Mouse (Mus musculus): ENCODE measurements around the gene Stpg2. TPM values are rescaled to one million over a fixed set of nuclear protein-coding genes. Genes with fewer than 3 reads are reported as not detected.
"Not testable (repeated sequence)": the region's sequence is repeated elsewhere in the genome, so short reads cannot be mapped to it uniquely, and the experiment has no call there.

Stpg2 gene
- total RNA-seq, 4 experiments from 2014 or later, result 0.13 to 0.25 (median 0.16) TPM; not detected in 1

DNA sequence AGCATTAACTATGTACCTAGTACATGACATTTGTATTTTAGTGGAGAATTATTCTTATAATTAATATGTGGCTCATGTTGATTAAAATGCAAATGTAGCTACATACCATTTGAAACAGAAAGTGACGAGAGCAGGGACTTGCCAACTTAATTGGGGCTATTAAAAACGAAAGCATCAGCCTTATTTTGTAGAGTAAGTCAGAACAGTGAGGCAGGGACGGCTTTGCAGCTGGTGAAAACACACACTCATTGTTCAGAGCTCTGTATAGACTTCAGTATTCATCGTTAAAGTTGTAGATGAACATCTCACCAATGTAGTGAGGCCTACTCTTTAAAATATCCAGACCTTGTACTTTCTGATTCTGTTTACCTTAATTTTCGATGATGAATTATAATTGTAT, 213.6 kb downstream of the Stpg2 start:
- no peak for DNase-seq (ENCODE audit: low spot score in 2 of 2)

DNA sequence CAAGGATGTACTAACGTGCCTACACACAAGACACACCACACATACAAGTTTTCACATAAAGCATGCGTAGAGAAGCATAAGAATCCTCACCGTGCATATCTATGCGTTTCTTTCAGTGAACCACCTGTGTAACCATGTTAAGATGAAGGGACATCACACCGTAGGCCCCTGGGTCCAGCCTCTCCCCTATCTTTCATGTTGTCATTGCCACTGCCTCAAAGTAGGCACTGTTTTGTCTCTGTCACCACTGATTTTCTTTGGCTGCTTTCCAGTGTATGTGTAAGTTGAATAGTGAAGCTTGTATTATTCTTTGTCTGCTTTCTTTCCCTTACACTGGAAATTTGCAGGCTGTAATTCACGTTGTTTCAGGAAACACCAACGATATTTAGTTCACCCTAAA, 236.7 kb downstream of the Stpg2 start:
- no peak for DNase-seq (ENCODE audit: low spot score in 2 of 2)

DNA sequence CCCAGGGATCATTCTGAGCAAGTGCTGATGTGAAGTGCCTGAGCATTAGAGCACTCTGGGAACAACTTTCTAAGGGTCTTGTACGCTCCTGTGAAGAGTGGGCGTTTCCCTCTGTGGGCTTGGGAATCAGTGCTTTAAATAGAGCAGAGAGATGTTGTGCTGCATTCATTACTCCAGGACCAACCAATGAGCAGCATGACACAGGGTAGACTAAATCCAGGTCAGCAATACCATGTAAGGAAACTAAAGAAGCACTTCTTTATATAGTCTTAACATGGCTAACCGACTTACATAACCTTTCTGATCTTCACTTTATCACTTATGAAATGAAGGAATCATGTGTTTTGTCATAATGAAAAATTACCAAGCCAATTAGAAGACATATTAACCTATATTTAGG, 290.4 kb downstream of the Stpg2 start:
- no peak for DNase-seq (ENCODE audit: low spot score in 2 of 2)

DNA sequence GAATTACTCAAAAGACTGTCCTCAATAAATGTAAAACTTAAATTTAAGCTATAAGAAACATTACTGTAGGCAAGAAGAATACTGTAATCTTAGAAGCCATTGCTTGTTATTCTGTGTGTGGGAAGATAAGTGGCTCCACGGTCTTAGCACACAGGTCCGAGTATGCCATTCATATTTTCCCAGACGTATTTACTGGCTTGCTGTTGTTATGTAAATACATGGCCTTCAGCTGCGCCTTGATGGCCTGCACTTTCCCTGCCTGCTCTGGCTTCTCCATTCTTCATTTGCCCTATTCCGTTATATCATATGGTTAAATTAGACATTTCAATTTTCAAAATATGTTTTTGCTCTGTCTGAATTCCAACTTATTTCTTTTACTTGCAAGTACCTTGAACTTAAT, 296.7 kb downstream of the Stpg2 start:
- no peak for DNase-seq (ENCODE audit: low spot score in 2 of 2)

DNA sequence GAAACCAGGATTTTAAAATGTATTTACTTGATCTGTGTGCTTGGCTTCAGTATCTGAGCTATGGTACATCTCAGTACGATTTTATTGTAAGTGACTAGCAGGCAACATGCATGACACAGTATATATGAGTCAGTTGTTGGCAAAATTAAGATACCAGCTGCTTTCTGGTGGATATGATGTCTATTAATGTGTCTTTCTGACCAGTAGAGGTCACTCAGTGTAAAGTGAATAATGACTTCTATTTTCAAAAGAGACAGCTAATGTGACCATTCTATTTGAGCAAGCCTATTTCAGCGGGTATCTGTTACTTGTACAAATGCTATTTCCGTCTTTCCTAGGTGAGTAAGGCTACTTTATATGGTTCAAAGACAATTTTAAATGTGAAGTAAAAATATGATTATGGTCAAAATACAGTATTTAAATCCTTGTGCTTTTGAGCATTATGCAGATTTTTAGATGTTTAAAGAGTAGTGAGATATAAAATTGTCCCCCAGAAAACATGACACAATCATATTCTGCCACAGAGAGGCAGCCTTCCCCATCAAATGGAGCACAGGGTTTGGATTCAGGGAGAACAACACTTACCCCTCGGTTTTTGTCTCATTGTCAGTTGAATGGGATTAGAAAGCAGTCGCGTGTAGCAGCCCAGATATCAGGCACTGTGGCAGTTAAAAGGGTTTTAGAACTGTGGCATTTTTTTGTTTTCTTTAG, 303.9 kb downstream of the Stpg2 start:
- peak; percentile 8 to 15 for DNase-seq (ENCODE audit: low spot score in 2 of 2)

DNA sequence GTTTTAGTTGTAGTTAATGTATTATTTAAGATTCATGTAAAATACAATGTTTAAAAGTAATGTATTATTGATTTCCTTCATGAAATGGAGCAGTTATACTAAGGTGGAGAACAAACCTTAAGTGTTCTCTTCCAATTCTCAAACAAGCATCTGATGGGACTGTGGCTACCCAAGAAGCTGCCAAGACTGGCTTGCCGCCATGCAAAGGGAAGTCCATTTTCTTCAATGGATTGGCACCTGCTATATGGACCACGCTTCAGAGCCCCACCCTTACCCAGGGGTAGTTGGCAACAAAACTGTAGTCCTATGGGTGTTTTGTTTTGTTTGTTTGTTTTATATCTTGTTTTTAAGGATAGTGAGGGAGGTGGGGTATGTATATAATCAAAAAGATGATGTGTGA, 373.0 kb downstream of the Stpg2 start:
- no peak for DNase-seq (ENCODE audit: low spot score in 2 of 2)

DNA sequence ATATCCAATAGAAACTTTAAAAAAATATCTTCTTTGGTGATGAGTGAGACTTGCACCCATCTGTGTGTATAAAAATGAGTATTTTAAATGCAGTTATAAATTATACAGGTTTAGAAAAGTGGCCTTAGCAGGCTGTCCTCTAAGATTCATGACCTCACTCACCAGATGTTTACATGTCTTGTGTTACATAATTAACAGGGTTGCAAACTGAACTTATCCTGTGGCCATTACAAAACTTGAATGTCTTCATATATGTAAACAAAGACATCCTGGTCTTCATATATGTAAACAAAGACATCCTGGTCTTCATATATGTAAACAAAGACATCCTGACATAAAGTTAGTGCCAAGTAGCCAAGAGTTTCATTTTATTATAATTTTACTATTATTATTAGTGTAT, 375.8 kb downstream of the Stpg2 start:
- no peak for DNase-seq (ENCODE audit: low spot score in 2 of 2)

DNA sequence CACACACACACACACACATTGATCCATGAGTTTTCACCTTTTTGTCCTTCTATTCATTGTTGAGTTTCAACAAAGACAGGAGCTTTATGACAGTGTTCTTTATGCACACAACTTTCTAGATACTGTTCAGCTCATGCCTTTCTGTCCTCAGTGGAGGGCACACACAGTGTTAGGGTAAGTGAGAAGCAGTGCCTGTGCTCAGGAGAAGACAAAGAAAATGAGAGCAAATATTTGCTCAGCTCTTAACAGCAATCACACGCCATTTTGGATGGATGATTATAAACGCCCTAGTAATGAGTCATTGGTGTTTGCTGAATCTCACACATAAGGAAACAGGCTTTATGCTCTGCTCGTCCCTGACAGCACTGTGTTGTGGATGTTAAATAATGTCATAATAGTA, 394.0 kb downstream of the Stpg2 start:
- DNase-seq (ENCODE audit: low spot score in 2 of 2), result no peak

DNA sequence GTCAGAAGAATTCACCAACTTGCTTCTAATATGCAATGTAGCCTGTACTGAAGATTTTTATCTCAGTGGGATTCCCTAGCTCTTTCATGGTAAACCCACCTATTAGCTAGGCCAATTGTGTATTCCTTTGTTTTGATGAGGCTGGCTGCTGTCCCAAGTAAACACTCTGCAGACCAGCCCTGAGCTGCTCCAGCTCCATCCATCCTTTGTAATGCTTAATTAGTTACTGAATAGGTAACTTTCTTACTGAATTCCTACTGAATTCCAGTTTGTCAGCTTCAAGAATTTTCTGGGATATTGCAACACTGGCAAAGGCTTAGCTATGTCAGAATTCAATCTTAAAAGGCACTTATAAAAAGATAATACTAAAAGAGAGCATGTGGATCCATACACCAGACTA, 402.8 kb downstream of the Stpg2 start:
- not testable (repeated sequence) for DNase-seq (ENCODE audit: low spot score in 2 of 2)

DNA sequence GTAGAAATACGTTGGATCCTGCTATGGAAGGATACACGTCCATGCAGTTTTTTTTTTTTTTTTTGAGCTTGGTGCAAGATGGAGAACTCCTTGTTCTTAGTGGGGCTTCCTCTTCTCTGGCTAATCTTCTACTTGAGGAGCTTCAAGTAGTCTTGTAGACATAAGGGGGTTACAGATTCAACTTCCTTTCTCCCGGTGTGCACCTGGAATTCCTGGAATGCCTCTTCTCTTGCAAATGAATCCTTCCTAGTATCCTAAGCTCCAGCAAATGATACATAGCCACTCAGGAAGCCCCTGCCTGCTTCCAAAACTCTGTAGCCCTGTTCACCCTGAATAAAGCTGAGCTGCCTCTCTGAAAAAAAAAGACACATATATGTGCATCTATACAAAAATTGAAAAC, 409.1 kb downstream of the Stpg2 start:
- no peak for DNase-seq (ENCODE audit: low spot score in 2 of 2)

DNA sequence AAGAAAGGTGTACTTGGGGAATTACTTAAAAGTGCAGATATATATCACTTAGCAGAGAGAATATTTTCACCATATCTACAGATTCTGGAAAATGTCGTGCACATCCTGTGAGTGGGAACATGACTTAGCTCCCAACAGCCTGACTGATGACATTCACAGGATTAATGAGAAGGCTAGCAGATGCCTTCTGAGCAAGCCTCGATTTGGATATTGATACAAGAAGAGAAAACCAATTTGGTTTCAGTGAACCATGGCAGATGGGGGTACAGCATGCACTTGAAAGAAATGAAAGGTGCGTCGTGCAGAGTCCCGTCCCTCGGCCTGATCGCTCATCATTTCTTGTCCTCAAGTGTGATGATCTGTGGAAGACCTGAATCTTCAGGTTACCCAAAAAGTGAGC, 410.3 kb downstream of the Stpg2 start:
- DNase-seq (ENCODE audit: low spot score in 2 of 2), result peak; percentile 44 to 54

DNA sequence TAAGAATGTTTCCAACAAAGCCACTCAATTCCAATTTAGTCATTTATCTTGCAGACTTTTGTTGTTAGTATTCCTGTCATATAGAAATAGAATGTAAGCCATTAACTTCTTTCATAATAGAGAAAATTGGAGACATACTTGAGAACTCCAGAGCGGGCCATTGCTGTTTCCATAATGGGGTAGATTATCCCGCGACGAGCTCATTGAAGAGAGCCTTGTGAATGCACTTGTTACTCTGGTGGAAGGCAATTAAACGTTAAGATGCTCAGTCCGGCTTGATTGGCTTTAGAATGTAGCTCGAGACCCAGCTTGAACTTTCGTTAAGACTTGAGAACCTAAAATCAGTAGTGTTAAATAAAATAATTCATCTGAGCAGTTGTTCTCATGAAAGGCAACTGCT, 432.4 kb downstream of the Stpg2 start:
- no peak for DNase-seq (ENCODE audit: low spot score in 2 of 2)

DNA sequence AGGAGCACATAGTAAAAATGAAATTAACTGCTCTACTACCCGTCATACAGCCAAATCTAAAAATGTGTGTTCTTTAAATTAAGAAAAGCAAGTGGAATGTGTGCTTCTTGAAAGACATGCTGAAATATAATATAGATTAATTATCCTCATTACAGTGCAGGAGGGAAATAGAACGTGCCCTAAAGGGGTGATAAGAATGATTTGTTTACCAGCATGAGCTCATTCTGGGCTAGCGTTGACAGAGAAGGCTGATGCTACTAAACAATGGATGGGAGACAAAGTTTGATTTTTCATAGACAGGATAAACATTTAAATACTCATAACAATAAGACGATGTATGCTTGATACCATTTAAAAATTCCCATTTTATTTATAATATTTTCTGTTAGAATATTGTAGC, 446.0 kb downstream of the Stpg2 start:
- no peak for DNase-seq (ENCODE audit: low spot score in 2 of 2)

DNA sequence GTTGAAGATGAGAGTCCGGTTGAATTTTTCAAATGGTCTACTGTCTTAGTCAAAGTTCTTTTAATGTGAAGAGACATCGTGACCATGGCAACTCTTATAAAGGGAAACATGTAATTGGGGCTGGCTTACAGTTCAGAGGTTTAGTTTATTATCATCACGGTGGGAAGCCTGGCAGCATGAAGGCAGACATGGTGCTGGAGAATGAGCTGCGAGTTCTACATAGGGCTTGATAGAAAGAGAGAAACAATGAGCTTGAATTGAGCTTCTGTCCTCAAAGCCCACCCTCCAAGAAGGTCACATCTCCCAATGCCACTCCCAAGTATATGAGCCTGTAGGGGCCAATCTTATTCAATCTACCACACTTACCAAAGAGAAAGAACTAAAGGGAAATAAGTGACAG, 453.9 kb downstream of the Stpg2 start:
- no peak for DNase-seq (ENCODE audit: low spot score in 2 of 2)

DNA sequence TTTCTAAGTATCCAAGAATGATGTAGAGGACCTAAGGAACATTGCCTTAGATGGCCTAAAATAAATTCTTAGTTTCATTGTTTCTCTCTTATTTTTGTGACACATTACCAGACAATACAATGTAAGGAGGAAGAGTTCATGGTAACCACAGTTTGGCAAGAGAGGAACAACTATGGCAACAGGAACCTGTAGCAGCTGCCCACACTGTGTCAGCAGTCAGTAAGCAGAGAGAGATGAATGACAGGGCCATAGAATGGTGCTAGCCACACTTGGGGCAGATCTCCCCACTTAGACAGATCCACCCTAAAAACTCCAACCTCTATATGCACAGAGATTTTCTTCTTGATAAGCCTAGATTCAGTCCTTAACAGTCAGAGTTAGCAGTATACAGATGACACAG, 456.7 kb downstream of the Stpg2 start:
- DNase-seq (ENCODE audit: low spot score in 2 of 2), result no peak

DNA sequence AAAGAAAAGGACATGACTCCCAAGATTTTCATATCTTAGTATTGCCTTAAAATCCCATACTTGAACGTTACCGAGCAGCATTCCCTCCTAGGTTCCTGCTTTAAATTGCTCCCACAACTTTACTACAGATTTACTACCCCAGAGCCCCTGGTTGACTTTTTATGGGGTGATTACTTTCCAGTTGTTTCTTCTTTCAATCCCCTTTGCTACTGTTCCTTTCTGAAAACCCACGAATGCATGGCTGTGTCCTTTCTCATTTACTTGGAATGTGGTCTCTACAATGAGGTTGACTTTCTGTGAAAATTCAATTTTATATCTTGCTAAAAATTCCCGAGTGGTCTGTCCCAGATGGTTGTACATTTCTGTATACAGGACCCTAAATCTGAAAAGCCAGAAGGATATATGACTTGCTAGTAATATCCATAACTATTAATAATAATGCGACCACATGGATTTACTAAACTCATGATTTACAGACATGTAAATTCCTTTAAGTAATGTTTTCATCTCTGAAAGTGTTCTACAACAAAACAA, 458.3 kb downstream of the Stpg2 start:
- DNase-seq (ENCODE audit: low spot score in 2 of 2), result no peak

DNA sequence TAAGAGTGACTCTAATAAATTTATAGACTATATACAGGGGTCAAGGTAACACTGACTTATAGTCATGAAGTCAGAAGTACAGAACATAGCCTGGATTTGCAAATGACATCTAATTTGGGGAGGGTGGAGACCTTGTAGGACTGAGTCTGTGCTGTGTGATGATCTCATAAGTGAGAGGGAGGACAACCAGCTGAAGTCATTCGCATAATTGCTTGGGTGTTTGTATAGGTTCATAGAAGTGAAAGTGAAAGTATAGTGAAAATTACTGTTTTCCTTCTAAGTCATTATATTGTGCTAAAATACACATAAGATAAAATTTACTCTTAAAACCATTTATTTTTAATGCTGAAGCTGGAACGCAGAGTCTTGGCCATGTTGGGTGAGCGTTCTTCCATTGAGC, 459.6 kb downstream of the Stpg2 start:
- no peak for DNase-seq (ENCODE audit: low spot score in 2 of 2)

DNA sequence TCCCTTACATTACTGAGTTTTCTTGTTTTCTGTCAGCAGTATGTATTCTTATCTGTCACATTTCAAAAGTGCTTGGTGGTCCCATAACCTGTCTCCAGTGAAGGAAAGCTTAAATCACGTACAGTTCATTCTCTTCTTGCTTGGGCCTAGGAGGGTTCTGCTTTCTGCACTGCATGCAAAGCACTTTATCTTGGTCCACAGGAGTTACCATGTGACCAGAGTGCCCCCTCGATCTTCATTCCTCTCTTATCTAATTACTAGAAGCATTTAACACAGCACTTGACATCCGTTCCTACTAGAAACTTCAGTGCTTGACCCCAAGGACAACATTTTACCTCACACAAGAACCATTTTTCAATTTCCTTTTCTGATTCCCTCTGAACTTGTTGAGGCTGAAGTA, 470.7 kb downstream of the Stpg2 start:
- no peak for DNase-seq (ENCODE audit: low spot score in 2 of 2)

DNA sequence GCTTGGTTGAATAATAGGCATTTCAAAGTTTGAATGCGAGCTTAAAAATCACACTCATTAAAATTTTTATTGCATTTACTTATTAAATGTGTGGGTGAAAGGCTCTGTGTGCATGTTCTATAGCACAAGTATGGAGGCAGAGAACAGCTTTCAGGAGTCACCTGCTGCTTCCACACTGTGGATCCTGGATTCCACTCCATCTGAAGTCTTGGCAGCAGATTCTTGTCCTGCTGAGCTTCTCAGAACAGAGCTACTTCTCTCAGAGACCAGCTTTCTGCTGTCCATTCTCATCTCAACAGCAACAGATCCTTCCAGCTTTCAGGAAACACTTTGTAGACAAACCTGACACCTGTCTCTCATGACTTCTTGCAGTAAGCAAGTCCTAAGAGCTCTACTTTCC, 471.2 kb downstream of the Stpg2 start:
- DNase-seq (ENCODE audit: low spot score in 2 of 2), result no peak

DNA sequence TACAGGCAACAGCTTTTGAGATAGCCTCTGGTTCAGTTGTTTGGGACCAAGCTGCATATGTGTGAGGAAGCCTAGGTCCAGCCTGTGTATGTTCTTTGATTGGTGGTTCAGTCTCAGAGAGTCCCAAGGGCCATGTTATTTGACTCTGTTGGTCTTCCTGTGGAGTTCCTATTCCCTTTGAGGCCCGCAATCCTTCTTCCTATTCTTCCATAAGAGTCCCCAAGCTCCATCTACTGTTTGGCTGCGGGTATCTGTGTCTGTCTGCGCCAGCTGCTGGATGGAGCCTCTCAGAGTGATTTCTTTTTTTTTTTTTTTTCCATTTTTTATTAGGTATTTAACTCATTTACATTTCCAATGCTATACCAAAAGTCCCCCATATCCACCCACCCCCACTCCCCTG, 498.7 kb downstream of the Stpg2 start:
- not testable (repeated sequence) for DNase-seq (ENCODE audit: low spot score in 2 of 2)

DNA sequence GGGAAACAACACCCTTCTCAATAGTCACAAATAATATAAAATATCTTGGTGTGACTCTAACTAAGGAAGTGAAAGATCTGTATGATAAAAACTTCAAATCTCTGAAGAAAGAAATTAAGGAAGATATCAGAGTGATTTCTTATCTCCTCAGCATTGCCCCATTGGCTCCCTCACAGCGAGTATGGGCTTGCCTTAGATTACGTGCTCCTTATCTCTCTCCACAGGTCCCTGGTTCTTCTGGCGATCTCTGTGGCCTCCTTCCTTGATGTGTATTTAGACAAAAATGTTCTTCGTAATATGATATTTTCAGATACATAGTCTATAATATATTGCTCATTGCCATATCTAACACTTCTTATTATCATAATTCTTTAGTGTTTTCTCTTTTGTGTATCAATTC, 501.9 kb downstream of the Stpg2 start:
- not testable (repeated sequence) for DNase-seq (ENCODE audit: low spot score in 2 of 2)

DNA sequence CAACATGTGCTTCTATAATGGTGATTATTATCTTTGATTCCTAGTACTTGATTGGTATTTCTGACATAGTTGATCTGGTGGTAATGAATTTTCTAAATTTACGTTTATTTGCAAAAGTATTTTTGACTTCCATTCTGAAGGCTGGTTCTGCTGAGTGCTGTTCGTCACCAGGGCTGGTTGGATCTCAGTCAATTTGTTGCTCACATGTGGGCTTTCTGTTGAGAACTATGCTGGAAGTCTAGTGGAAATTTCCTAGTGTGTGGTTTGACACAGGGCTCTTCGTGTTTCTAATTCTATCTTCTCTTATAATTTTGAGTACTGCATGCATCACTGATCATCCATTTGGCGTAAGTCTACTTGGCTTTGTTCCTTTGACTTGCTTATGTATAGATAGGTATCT, 504.3 kb downstream of the Stpg2 start:
- DNase-seq (ENCODE audit: low spot score in 2 of 2), result peak; percentile 10 to 20

DNA sequence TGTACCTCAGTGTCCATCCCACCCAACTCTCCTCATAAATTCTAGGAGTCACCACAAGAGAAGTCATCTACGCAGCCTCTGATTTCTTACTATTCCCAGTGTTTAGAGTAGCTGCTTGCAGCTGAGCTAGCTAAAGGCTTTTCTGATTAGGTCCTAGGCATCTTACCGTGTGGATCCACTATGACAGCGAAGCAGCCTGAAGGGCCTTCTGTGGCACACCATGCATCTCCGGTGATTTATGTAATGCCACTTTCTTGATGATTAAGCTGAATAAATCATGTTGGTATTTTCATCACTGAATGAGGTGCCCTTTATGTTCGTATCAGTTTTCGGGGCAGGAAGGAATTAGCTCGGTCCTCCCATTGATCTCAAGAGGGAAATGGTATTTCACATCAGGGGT, 523.3 kb downstream of the Stpg2 start:
- DNase-seq (ENCODE audit: low spot score in 2 of 2), result no peak

DNA sequence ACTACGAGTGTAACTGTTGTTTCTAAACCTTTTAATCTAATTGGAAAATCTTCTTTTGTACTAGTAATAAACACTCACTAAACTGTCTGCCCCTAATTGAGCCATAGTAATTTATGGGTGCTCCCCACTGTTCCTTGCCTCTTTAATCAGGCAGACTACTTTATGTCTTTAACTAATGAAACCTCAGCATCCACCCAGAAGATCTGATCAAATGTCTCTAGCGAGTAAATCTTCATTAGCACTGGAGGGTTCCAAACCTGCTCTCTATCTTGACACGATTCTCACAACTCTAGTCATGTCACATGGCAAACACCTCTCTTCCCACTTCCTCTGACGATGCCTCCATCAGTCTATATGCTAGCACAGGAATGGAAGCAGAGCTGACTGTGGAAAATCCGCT, 523.8 kb downstream of the Stpg2 start:
- DNase-seq (ENCODE audit: low spot score in 2 of 2), result no peak
